Mouse (Mus musculus) kidney, adult 9 months (tissue): ENCODE measurements around the gene Bag6.

ENCODE experiments used
- DNase-seq: peaks from one replicate; pipeline ENCODE4 v3.0.0; 2022

Bag6 gene

DNA sequence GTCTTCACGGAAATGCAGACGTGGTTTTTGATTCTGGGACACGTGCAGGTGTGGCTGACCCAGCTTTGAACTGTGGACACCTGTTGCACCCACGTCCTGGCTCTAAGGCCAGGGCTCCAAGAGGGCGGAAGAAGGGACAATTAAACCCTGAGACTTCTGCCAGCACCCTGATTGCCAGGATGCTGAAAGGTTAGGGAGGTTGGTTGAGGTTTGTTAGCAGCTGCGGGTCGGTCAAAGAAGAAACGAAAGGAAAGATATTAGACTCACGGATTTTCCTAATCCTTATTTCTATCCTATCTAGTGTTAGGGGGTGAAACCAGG, 61.3 kb downstream of the Bag6 start:
- DNase-seq = no peak
